Mouse (Mus musculus) lung, postnatal 0 days (tissue): ENCODE results near the gene Pard3b. TPM values are rescaled to one million over a fixed set of nuclear protein-coding genes. Genes with fewer than 3 reads are reported as not detected.
A peak's percentile ranks its signal among the peaks of the same experiment; 100 is the strongest.

Source experiments
- ATAC-seq: fragments of 200-750 bp; cut with Nextera tagmentation; 2 replicates; pipeline ENCODE4 v1.8.0; 2017; ENCODE audit warnings: moderate library complexity
- DNase-seq: peaks from one replicate; pipeline ENCODE4 v3.0.0-alpha.2; 2016; ENCODE audit warnings: low spot score
- H3K27ac ChIP-seq: fragments of 300-500 bp; sonication (generic); 2 replicates; pipeline ENCODE4 v1.5.1; 2014; ENCODE audit warnings: antibody characterized with exemption, mild to moderate bottlenecking, low read length, mixed read lengths
- H3K27me3 ChIP-seq: fragments of 300-500 bp; sonication (generic); replicated peaks from 2 replicates; pipeline ENCODE4 v1.6.1; 2014; ENCODE audit warnings: low read length, mixed read lengths; ENCODE audit not compliant: insufficient read depth
- H3K36me3 ChIP-seq: fragments of 300-500 bp; sonication (generic); 2 replicates; pipeline ENCODE4 v1.6.1; 2014; ENCODE audit warnings: low read length, mixed read lengths; ENCODE audit not compliant: insufficient read depth
- H3K4me1 ChIP-seq: fragments of 300-500 bp; sonication (generic); 2 replicates; pipeline ENCODE4 v1.6.1; 2014; ENCODE audit warnings: antibody characterized with exemption, low read depth, low read length, mixed read lengths; ENCODE audit not compliant: insufficient read depth
- H3K4me2 ChIP-seq: fragments of 300-500 bp; sonication (generic); replicated peaks from 2 replicates; pipeline ENCODE4 v1.6.1; 2014; ENCODE audit warnings: low read depth, mild to moderate bottlenecking, low read length, moderate library complexity, mixed read lengths
- H3K4me3 ChIP-seq: fragments of 300-500 bp; sonication (generic); 2 replicates; pipeline ENCODE4 v1.5.1; 2014; ENCODE audit warnings: low read depth, low read length
- H3K9ac ChIP-seq: fragments of 300-500 bp; sonication (generic); replicated peaks from 2 replicates; pipeline ENCODE4 v1.6.1; 2014; ENCODE audit warnings: low read depth, mild to moderate bottlenecking
- H3K9me3 ChIP-seq: fragments of 300-500 bp; sonication (generic); 2 replicates; pipeline ENCODE4 v1.6.1; 2016; ENCODE audit warnings: low read length, mixed read lengths
- CTCF ChIP-seq: IDR thresholded peaks from 2 replicates; pipeline ENCODE4 v1.5.1; 2016; ENCODE audit warnings: antibody characterized with exemption, mild to moderate bottlenecking
- EP300 ChIP-seq: IDR thresholded peaks from 2 replicates; pipeline ENCODE4 v1.6.1; 2016; ENCODE audit warnings: antibody characterized with exemption, mild to moderate bottlenecking, control low read depth
- WGBS: fragments of 180-500 bp; shearing (Covaris S2); extraction: QIAGEN DNeasy Blood & Tissue Kit; methylation state at CpG from one replicate; pipeline ENCODE4 v1.1.7; 2014; 5-methylcytosine and 5-hydroxymethylcytosine counted together
- polyA plus RNA-seq: library from polyadenylated mRNA; unstranded; fragments of >200 nt; fragmentation: Nextera tagmentation; extraction: Ambion mirVana; gene quantifications from 2 replicates; pipeline ENCODE4 v1.2.1, GENCODE M21; 2015

Pard3b gene
- polyA plus RNA-seq, 1 experiment from 2014 or later, result 19.1 TPM

- H3K4me2 ChIP-seq, result no peak overlapping the region
- no peak for TF ChIP-seq EP300
- TF ChIP-seq CTCF, result no peak
- DNase-seq, result no peak
- no peaks in the 10 kb centered on the region for H3K36me3 ChIP-seq
- 0 out of 2 replicates have a peak, but pooled peaks cover 2% of the 10 kb centered on the region for H3K9me3 ChIP-seq
- no peak for ATAC-seq
- 79% methylated on average over 5 of the region's 5 CpGs for WGBS
- H3K4me1 ChIP-seq, result peaks cover 4% of the 10 kb centered on the region; the same call in 1 of the 2 replicates
- peak overlapping the region; percentile 66 for H3K27ac ChIP-seq
- H3K9ac ChIP-seq, result no peak overlapping the region
- no peak overlapping the region for H3K4me3 ChIP-seq
- H3K27me3 ChIP-seq, result no peaks in the 10 kb centered on the region
Observed at GRCm38 (mm10) chr1:62665771-62666730, 1027.4 kb downstream of the Pard3b start.

DNA sequence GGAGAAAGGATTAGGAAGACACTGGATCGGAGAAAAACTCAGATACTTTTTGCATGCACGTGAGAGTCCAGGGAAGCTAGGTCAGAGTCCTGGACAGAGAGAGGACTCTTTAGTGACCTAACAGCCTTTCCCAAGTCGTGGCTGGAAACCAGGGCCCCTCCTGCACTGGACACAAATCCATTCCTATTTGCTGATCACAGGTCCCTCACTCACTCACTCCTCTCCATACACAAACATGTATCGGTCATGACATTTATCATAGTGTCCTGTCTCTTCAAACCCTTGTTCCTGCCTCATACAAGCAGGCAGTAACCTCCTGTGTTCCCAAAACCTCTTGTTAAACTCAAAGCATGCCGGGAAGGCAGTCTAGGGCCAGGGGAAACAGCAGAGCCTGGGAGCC lies 1028.2 kb downstream of the Pard3b start:
- Histone ChIP-seq H3K4me1 (peaks cover 4% of the 10 kb centered on the region; the same call in 1 of the 2 replicates), H3K4me3 (no peak overlapping the region), H3K9me3 (0 out of 2 replicates have a peak, but pooled peaks cover 2% of the 10 kb centered on the region), H3K36me3 (no peaks in the 10 kb centered on the region), H3K27ac (no peak overlapping the region), H3K9ac (no peak overlapping the region), H3K27me3 (no peaks in the 10 kb centered on the region), H3K4me2 (no peak overlapping the region)
- ATAC-seq (no peak), DNase-seq (no peak)
- 70% methylated on average over 5 of the region's 5 CpGs for WGBS
- TF ChIP-seq EP300 (no peak), CTCF (no peak)

DNA sequence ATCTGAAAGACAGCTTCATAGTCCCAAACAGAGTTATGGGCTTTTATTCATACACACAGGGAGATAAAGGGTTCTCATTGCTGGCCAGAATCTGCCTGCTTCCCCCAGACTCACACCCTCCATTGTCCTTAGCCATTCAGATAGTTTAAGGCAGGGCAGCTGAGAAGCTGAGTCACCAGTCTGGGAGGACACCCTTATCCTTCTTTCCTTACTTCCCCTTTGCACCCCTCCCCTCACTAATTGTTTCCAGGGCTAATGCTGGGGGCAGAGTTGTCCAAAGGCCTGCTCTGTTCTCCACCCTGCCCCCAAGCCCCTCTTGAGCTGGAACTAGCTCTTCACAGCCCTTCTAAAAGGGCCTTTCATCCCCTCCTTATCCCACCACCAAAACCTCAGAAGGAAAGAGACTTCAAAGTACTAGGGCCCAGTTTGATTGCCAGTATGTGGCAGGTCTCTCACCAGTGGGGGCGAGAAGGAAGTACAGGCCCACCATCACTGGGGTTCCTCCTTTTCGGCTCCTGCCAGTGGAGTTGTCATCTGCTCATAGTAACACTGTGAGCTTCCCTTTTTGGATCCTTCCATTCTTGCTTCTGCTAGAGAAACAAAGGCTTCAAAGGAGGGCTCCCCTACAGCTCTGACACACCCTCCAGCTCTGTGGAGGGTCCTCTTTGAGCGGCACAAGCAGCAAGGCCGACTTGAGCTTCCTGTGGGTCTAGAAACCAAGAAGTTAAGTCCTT lies 1040.2 kb downstream of the Pard3b start:
- Histone ChIP-seq H3K4me3 (no peak overlapping the region), H3K9ac (no peak overlapping the region), H3K4me1 (no peaks in the 10 kb centered on the region), H3K9me3 (no peaks in the 10 kb centered on the region), H3K4me2 (no peak overlapping the region), H3K27me3 (no peaks in the 10 kb centered on the region), H3K36me3 (no peaks in the 10 kb centered on the region), H3K27ac (no peak overlapping the region)
- ATAC-seq (peak; percentile 73), DNase-seq (peak; percentile 39)
- TF ChIP-seq EP300, result 0 out of 2 replicates have a peak, but pooled peaks have one; percentile 9
- no peak for TF ChIP-seq CTCF
- WGBS, result 42% methylated on average over 4 of the region's 4 CpGs

DNA sequence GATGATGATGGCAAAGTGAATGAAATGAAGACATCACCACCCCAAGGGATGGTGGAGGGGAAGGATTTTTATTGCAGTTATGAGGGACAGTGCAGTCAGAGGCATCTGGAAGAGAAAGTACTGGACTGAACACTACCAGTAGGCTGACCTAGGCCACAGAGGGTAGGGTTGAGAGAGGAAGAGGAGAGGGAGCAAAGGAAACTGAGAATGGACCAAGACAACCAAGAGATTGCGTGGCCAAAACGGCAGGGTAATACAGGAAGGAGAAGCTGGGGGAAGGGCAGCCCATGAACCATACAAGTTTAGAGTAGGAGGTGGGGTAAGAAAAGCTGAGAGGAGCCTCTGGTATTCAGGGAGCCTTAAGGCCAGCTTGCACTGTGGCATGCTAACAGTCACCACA lies 1040.8 kb downstream of the Pard3b start:
- no peak overlapping the region for H3K4me2 ChIP-seq
- H3K9me3 ChIP-seq, result no peaks in the 10 kb centered on the region
- H3K27ac ChIP-seq, result no peak overlapping the region
- H3K4me3 ChIP-seq, result no peak overlapping the region
- TF ChIP-seq EP300 (no peak), CTCF (no peak)
- H3K36me3 ChIP-seq, result no peaks in the 10 kb centered on the region
- H3K9ac ChIP-seq, result no peak overlapping the region
- ATAC-seq (peak; percentile 20; the same call in 1 of the 2 replicates), DNase-seq (no peak)
- H3K4me1 ChIP-seq, result no peaks in the 10 kb centered on the region
- no peaks in the 10 kb centered on the region for H3K27me3 ChIP-seq
- WGBS, result 79% methylated on average over 2 of the region's 2 CpGs

GRCm38 (mm10) chr1:62682456-62683385 lies 1044.1 kb downstream of the Pard3b start:
- Histone ChIP-seq H3K27ac (no peak overlapping the region), H3K4me1 (no peaks in the 10 kb centered on the region), H3K27me3 (no peaks in the 10 kb centered on the region), H3K9me3 (no peaks in the 10 kb centered on the region), H3K4me2 (peak overlapping the region; percentile 22), H3K36me3 (no peaks in the 10 kb centered on the region), H3K4me3 (no peak overlapping the region), H3K9ac (no peak overlapping the region)
- TF ChIP-seq CTCF, result no peak
- TF ChIP-seq EP300, result no peak
- ATAC-seq (peak; percentile 62), DNase-seq (peak; percentile 65)
- WGBS, result 44% methylated on average over 21 of the region's 21 CpGs
